Mouse (Mus musculus): Measurements from ENCODE around the gene Cdc42ep2. TPM values are rescaled to one million over a fixed set of nuclear protein-coding genes. Genes with fewer than 3 reads are reported as not detected.

Gene Cdc42ep2
- polyA plus RNA-seq, 1 experiment from 2014 or later: 9.3 TPM

DNA sequence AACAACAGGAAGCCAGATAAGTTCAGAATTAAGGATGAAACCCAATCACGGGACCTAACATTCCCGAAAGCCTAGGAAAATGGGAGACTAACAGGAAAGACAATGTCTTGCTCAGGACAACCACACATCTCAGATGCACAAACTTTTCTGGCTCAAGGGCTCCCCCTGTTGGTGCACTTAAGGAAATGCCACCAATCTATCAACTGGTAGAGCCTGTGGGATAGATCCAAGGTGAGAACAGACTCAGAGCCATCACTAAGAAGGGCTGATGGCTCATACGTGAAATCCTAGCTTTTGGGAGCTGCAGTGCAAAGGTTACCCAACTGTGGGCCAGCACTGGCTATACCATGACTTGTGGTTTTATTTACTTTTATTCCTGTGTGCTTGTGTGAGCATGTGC lies 32.1 kb upstream of the Cdc42ep2 start:
- H3K4me2 ChIP-seq (ENCODE audit: low read length): no peak overlapping the region
- no peaks in the 10 kb centered on the region for H3K9me3 ChIP-seq (ENCODE audit: control insufficient read depth, low read length)
- peak; percentile 65 for ATAC-seq (replicated peaks; ENCODE audit: low FRiP score, low TSS enrichment, low read depth)
- peaks cover 7% of the 10 kb centered on the region for H3K4me1 ChIP-seq (replicated peaks; ENCODE audit: control insufficient read depth, insufficient read depth, low read length)
- H3K36me3 ChIP-seq (ENCODE audit: control insufficient read depth, insufficient read depth, low read length): peaks cover 71% of the 10 kb centered on the region
- 21% methylated on average over 3 of the region's 3 CpGs for WGBS
- peak overlapping the region; percentile 20; the same call in 1 of the 2 replicates for H3K27ac ChIP-seq (ENCODE audit: low read depth)
- DNase-seq (ENCODE audit: low spot score): peak; percentile 90
- no peaks in the 10 kb centered on the region for H3K27me3 ChIP-seq (replicated peaks; ENCODE audit: control insufficient read depth, insufficient read depth, low read length)
- H3K4me3 ChIP-seq (ENCODE audit: low read depth, low read length): no peak overlapping the region
- no peak overlapping the region for H3K9ac ChIP-seq (ENCODE audit: low read length)

GRCm38 (mm10) chr19:5955704-5956670 lies 31.4 kb upstream of the Cdc42ep2 start:
- H3K27ac ChIP-seq (ENCODE audit: low read depth): peak overlapping the region; percentile 20
- no peak overlapping the region for H3K4me3 ChIP-seq (ENCODE audit: low read depth, low read length)
- ATAC-seq (replicated peaks; ENCODE audit: low FRiP score, low TSS enrichment, low read depth) (peak; percentile 38), DNase-seq (ENCODE audit: low spot score) (peak; percentile 75)
- H3K9ac ChIP-seq (ENCODE audit: low read length): no peak overlapping the region
- peaks cover 7% of the 10 kb centered on the region for H3K4me1 ChIP-seq (replicated peaks; ENCODE audit: control insufficient read depth, insufficient read depth, low read length)
- 70% methylated on average over 28 of the region's 28 CpGs for WGBS
- H3K9me3 ChIP-seq (ENCODE audit: control insufficient read depth, low read length): no peaks in the 10 kb centered on the region
- peak overlapping the region; percentile 9 for H3K4me2 ChIP-seq (ENCODE audit: low read length)
- H3K36me3 ChIP-seq (ENCODE audit: control insufficient read depth, insufficient read depth, low read length): peaks cover 74% of the 10 kb centered on the region
- H3K27me3 ChIP-seq (replicated peaks; ENCODE audit: control insufficient read depth, insufficient read depth, low read length): no peaks in the 10 kb centered on the region

DNA sequence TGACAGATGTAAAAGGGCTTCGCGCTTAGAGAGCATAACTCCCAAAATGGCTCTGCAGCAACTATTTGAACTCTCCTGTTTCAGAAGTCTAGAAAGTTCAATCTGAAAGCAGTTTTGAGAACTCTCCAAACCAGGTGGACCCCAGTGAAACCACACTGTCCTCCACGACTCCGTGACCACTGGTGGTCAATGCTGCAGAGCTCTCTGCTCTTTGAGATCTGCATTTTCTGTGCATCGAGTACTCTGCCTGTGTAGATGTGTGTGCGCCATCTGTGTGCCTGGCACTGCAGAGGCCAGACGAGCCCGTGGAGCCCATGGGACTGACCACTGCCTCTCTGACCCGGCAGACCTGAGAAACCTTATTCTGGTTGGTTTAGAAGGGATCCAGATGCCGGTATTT lies 30.3 kb upstream of the Cdc42ep2 start:
- Histone ChIP-seq H3K27ac (ENCODE audit: low read depth) (no peak overlapping the region), H3K9me3 (ENCODE audit: control insufficient read depth, low read length) (no peaks in the 10 kb centered on the region), H3K9ac (ENCODE audit: low read length) (no peak overlapping the region), H3K36me3 (ENCODE audit: control insufficient read depth, insufficient read depth, low read length) (peaks cover 84% of the 10 kb centered on the region), H3K27me3 (replicated peaks; ENCODE audit: control insufficient read depth, insufficient read depth, low read length) (no peaks in the 10 kb centered on the region), H3K4me3 (ENCODE audit: low read depth, low read length) (no peak overlapping the region), H3K4me1 (replicated peaks; ENCODE audit: control insufficient read depth, insufficient read depth, low read length) (peaks cover 7% of the 10 kb centered on the region), H3K4me2 (ENCODE audit: low read length) (no peak overlapping the region)
- ATAC-seq (replicated peaks; ENCODE audit: low FRiP score, low TSS enrichment, low read depth) (no peak), DNase-seq (ENCODE audit: low spot score) (no peak)
- 89% methylated on average over 10 of the region's 10 CpGs for WGBS

- Histone ChIP-seq H3K4me2 (ENCODE audit: low read length) (no peak overlapping the region), H3K27ac (ENCODE audit: low read depth) (no peak overlapping the region), H3K4me1 (replicated peaks; ENCODE audit: control insufficient read depth, insufficient read depth, low read length) (peaks cover 7% of the 10 kb centered on the region), H3K36me3 (ENCODE audit: control insufficient read depth, insufficient read depth, low read length) (peaks cover 87% of the 10 kb centered on the region), H3K27me3 (replicated peaks; ENCODE audit: control insufficient read depth, insufficient read depth, low read length) (no peaks in the 10 kb centered on the region), H3K9me3 (ENCODE audit: control insufficient read depth, low read length) (no peaks in the 10 kb centered on the region), H3K9ac (ENCODE audit: low read length) (no peak overlapping the region), H3K4me3 (ENCODE audit: low read depth, low read length) (no peak overlapping the region)
- no peak for ATAC-seq (replicated peaks; ENCODE audit: low FRiP score, low TSS enrichment, low read depth)
- 74% methylated on average over 22 of the region's 22 CpGs for WGBS
- DNase-seq (ENCODE audit: low spot score): no peak
Observed at GRCm38 (mm10) chr19:5954031-5954710, 29.6 kb upstream of the Cdc42ep2 start.

- H3K9ac ChIP-seq (ENCODE audit: low read length): no peak overlapping the region; the same call in 1 of the 2 replicates
- no peak overlapping the region for H3K4me2 ChIP-seq (ENCODE audit: low read length)
- H3K4me1 ChIP-seq (replicated peaks; ENCODE audit: control insufficient read depth, insufficient read depth, low read length): peaks cover 7% of the 10 kb centered on the region
- H3K9me3 ChIP-seq (ENCODE audit: control insufficient read depth, low read length): no peaks in the 10 kb centered on the region
- no peaks in the 10 kb centered on the region for H3K27me3 ChIP-seq (replicated peaks; ENCODE audit: control insufficient read depth, insufficient read depth, low read length)
- H3K36me3 ChIP-seq (ENCODE audit: control insufficient read depth, insufficient read depth, low read length): peaks cover 87% of the 10 kb centered on the region
- no peak overlapping the region for H3K4me3 ChIP-seq (ENCODE audit: low read depth, low read length)
- DNase-seq (ENCODE audit: low spot score) (no peak), ATAC-seq (replicated peaks; ENCODE audit: low FRiP score, low TSS enrichment, low read depth) (no peak)
- 90% methylated on average over 19 of the region's 19 CpGs for WGBS
- no peak overlapping the region; the same call in 1 of the 2 replicates for H3K27ac ChIP-seq (ENCODE audit: low read depth)
Observed at GRCm38 (mm10) chr19:5953201-5953770, 28.7 kb upstream of the Cdc42ep2 start.

GRCm38 (mm10) chr19:5952071-5952691 lies 27.6 kb upstream of the Cdc42ep2 start:
- 71% methylated on average over 13 of the region's 13 CpGs for WGBS
- DNase-seq (ENCODE audit: low spot score): no peak
- ATAC-seq (replicated peaks; ENCODE audit: low FRiP score, low TSS enrichment, low read depth): no peak
- H3K9ac ChIP-seq (ENCODE audit: low read length): no peak overlapping the region
- H3K27me3 ChIP-seq (replicated peaks; ENCODE audit: control insufficient read depth, insufficient read depth, low read length): no peaks in the 10 kb centered on the region
- no peak overlapping the region for H3K4me2 ChIP-seq (ENCODE audit: low read length)
- H3K36me3 ChIP-seq (ENCODE audit: control insufficient read depth, insufficient read depth, low read length): peaks cover 87% of the 10 kb centered on the region
- H3K4me3 ChIP-seq (ENCODE audit: low read depth, low read length): no peak overlapping the region
- H3K4me1 ChIP-seq (replicated peaks; ENCODE audit: control insufficient read depth, insufficient read depth, low read length): peaks cover 7% of the 10 kb centered on the region
- H3K27ac ChIP-seq (ENCODE audit: low read depth): peak overlapping the region; percentile 69; the same call in 1 of the 2 replicates
- H3K9me3 ChIP-seq (ENCODE audit: control insufficient read depth, low read length): no peaks in the 10 kb centered on the region

DNA sequence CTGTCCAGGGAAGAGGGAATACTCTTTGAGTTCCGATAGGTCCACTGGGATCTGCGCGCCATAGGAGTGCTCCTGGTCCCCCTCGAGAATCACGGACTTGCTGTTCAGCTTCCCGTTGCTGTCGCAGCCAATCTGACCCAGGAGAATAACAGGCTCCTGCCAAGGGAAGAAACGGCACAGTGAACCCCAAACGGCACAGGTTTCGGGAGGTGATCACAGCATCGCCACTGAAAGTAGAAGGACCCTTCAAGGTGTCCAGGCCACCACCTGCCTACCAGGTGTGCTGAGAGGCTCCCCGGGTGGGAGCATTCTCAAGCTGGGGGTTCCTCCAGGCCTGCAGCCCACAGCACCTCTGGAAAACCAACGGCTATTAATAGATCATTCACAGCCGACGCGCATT lies 27.0 kb upstream of the Cdc42ep2 start:
- ATAC-seq (replicated peaks; ENCODE audit: low FRiP score, low TSS enrichment, low read depth) (no peak), DNase-seq (ENCODE audit: low spot score) (no peak)
- peaks cover 7% of the 10 kb centered on the region for H3K4me1 ChIP-seq (replicated peaks; ENCODE audit: control insufficient read depth, insufficient read depth, low read length)
- H3K27ac ChIP-seq (ENCODE audit: low read depth): peak overlapping the region; percentile 54; the same call in 1 of the 2 replicates
- no peaks in the 10 kb centered on the region for H3K9me3 ChIP-seq (ENCODE audit: control insufficient read depth, low read length)
- 86% methylated on average over 16 of the region's 16 CpGs for WGBS
- no peak overlapping the region for H3K4me2 ChIP-seq (ENCODE audit: low read length)
- no peak overlapping the region for H3K9ac ChIP-seq (ENCODE audit: low read length)
- peaks cover 85% of the 10 kb centered on the region for H3K36me3 ChIP-seq (ENCODE audit: control insufficient read depth, insufficient read depth, low read length)
- H3K27me3 ChIP-seq (replicated peaks; ENCODE audit: control insufficient read depth, insufficient read depth, low read length): no peaks in the 10 kb centered on the region
- H3K4me3 ChIP-seq (ENCODE audit: low read depth, low read length): no peak overlapping the region

DNA sequence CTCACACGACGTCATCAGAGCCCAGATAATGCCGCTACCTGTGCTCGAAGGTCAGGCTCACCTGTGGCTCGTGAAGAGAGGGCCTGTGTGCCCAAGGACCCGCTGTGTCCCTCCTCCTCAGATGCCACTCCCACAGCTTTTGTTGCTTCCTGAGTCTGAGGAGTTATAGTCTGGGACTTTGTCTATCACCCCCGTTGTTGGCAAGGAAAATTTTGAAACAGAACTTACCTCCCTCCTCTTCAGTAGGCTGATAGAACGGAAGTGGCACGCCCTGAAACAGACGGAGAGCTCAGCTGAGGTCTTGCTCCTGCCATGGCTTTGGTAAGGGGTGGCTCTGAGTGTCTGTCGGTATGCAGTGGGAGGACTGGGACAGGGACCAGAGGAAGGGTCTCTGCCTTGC lies 25.6 kb upstream of the Cdc42ep2 start:
- no peak overlapping the region for H3K27ac ChIP-seq (ENCODE audit: low read depth)
- WGBS: 92% methylated on average over 11 of the region's 11 CpGs
- no peaks in the 10 kb centered on the region for H3K9me3 ChIP-seq (ENCODE audit: control insufficient read depth, low read length)
- H3K4me1 ChIP-seq (replicated peaks; ENCODE audit: control insufficient read depth, insufficient read depth, low read length): peaks cover 13% of the 10 kb centered on the region
- peaks cover 84% of the 10 kb centered on the region for H3K36me3 ChIP-seq (ENCODE audit: control insufficient read depth, insufficient read depth, low read length)
- no peak for DNase-seq (ENCODE audit: low spot score)
- H3K4me3 ChIP-seq (ENCODE audit: low read depth, low read length): no peak overlapping the region
- H3K9ac ChIP-seq (ENCODE audit: low read length): no peak overlapping the region
- H3K4me2 ChIP-seq (ENCODE audit: low read length): no peak overlapping the region
- no peaks in the 10 kb centered on the region for H3K27me3 ChIP-seq (replicated peaks; ENCODE audit: control insufficient read depth, insufficient read depth, low read length)
- ATAC-seq (replicated peaks; ENCODE audit: low FRiP score, low TSS enrichment, low read depth): no peak
